Mouse (Mus musculus) forebrain, embryonic 12.5 days (tissue): ENCODE results near the gene Arv1. TPM values are rescaled to one million over a fixed set of nuclear protein-coding genes. Genes with fewer than 3 reads are reported as not detected.

Source experiments
- ATAC-seq: fragments of 200-750 bp; cut with Nextera tagmentation; 2 replicates; pipeline ENCODE4 v1.8.0; 2017; ENCODE audit warnings: moderate TSS enrichment; ENCODE audit not compliant: low FRiP score
- H3K27ac ChIP-seq: fragments of 300-500 bp; sonication (generic); 2 replicates; pipeline ENCODE4 v1.5.1; 2016; ENCODE audit warnings: mild to moderate bottlenecking
- H3K27me3 ChIP-seq: fragments of 300-500 bp; sonication (generic); 2 replicates; pipeline ENCODE4 v1.6.1; 2016; ENCODE audit warnings: mild to moderate bottlenecking
- H3K36me3 ChIP-seq: fragments of 300-500 bp; sonication (generic); replicated peaks from 2 replicates; pipeline ENCODE4 v1.6.1; 2016; ENCODE audit warnings: mild to moderate bottlenecking
- H3K4me1 ChIP-seq: fragments of 300-500 bp; sonication (generic); 2 replicates; pipeline ENCODE4 v1.6.1; 2016
- H3K4me2 ChIP-seq: fragments of 300-500 bp; sonication (generic); 2 replicates; pipeline ENCODE4 v1.6.1; 2016; ENCODE audit warnings: mild to moderate bottlenecking, moderate library complexity
- H3K4me3 ChIP-seq: fragments of 300-500 bp; sonication (generic); replicated peaks from 2 replicates; pipeline ENCODE4 v1.5.1; 2016; ENCODE audit warnings: mild to moderate bottlenecking
- H3K9ac ChIP-seq: fragments of 300-500 bp; sonication (generic); 2 replicates; pipeline ENCODE4 v1.6.1; 2016; ENCODE audit warnings: mild to moderate bottlenecking
- H3K9me3 ChIP-seq: fragments of 300-500 bp; sonication (generic); 2 replicates; pipeline ENCODE4 v1.6.1; 2016
- WGBS: fragments of 180-500 bp; shearing (Covaris S2); methylation state at CpG from one replicate; pipeline ENCODE4 v1.1.7; 2016; 5-methylcytosine and 5-hydroxymethylcytosine counted together
- polyA plus RNA-seq: library from polyadenylated mRNA; unstranded; fragments of >200 nt; fragmentation: Nextera tagmentation; extraction: Ambion mirVana; gene quantifications from 2 replicates; pipeline ENCODE4 v1.2.1, GENCODE M21; 2016

Gene Arv1
- polyA plus RNA-seq, 1 experiment from 2014 or later: 35.5 TPM

DNA sequence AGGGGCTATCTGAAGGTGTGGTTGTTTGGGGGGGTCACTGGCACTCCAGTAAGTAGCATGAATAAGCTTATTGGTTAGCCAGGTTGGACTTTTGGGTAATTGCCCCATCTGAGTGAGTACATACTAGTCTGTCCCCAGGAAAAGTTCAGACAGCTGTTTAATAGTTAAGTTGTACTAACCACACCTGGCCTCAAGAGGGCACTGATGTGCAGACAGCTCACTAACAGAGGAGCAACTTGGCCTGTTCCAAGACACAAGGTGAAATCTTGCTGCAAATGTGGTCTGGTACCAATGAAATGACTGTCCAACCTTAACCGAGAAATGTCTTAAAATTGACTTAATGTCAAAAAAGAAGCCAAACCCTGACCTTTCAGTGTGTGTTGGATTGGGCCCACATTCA lies 17.3 kb downstream of the Arv1 start:
- no peak overlapping the region for H3K4me2 ChIP-seq
- no peaks in the 10 kb centered on the region for H3K9me3 ChIP-seq
- ATAC-seq: no peak
- WGBS: 86% methylated on average over 1 of the region's 1 CpGs
- H3K9ac ChIP-seq: no peak overlapping the region
- peaks cover 39% of the 10 kb centered on the region for H3K36me3 ChIP-seq
- no peaks in the 10 kb centered on the region for H3K27me3 ChIP-seq
- H3K4me1 ChIP-seq: no peaks in the 10 kb centered on the region
- H3K27ac ChIP-seq: no peak overlapping the region
- H3K4me3 ChIP-seq: no peak overlapping the region

- WGBS: 82% methylated on average over 13 of the region's 13 CpGs
- Histone ChIP-seq H3K27ac (no peak overlapping the region), H3K4me2 (no peak overlapping the region), H3K36me3 (no peaks in the 10 kb centered on the region), H3K27me3 (peaks cover 28% of the 10 kb centered on the region), H3K9me3 (no peaks in the 10 kb centered on the region), H3K4me1 (peaks cover 9% of the 10 kb centered on the region), H3K4me3 (no peak overlapping the region), H3K9ac (no peak overlapping the region)
- no peak for ATAC-seq
Observed at GRCm38 (mm10) chr8:124746661-124747060, 24.7 kb downstream of the Arv1 start.

DNA sequence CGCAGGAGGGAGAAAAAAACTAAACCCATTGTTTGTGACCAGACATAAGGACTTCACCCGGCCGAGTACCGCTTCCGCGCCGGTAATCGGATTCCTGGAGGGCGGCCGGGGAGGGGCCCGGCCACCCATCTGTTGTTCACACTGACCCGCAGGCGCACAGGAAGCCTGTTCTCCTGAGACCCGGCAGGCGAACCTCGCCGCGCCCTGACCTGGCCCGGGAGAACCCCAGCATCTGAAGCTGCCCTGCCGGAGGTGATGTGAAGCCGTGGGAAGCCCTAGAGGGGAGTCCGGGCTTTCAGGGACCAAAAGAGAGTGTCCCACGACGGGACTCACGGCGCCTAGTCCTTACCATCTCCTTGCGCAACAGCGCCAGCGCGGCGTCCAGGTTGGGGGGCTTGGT lies 29.3 kb downstream of the Arv1 start:
- Histone ChIP-seq H3K4me1 (peaks cover 19% of the 10 kb centered on the region), H3K9ac (peak overlapping the region; percentile 36; the same call in 1 of the 2 replicates), H3K4me3 (peak overlapping the region; percentile 57), H3K27ac (no peak overlapping the region), H3K4me2 (peak overlapping the region; percentile 77), H3K36me3 (no peaks in the 10 kb centered on the region), H3K27me3 (peaks cover 69% of the 10 kb centered on the region), H3K9me3 (no peaks in the 10 kb centered on the region)
- ATAC-seq: no peak
- WGBS: 0% methylated on average over 31 of the region's 31 CpGs

DNA sequence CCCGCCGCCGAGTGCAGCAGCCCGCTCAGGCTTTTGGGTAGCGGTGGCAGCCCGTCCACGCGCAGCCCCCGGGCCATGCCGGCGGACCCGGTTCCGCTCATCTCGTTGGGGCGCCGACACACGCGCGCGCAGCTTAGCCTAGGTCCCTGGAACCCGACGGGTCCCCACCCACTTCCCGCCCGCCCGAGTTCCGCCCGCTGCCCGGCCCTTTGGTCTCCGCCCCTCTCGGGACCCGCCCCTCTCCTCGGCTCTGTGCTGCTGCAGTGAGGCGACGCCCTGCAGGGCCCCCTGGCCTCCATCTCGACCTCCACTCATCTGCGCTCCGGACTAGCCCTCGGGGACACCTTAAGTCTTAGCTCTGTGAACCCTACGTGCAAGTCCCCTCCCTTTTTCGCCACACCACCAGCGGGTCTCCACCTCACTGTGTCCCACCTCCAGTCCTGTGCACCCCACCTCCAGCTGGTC lies 29.8 kb downstream of the Arv1 start, which contains the start of gene Fam89a:
Fam89a (minus strand) TSS at position 124 of the 465 bp plus-strand sequence.
- peaks cover 69% of the 10 kb centered on the region for H3K27me3 ChIP-seq
- ATAC-seq: peak; percentile 63

GRCm38 (mm10) chr8:124752325-124752862 lies 30.5 kb downstream of the Arv1 start:
- peak overlapping the region; percentile 77 for H3K4me2 ChIP-seq
- WGBS: 27% methylated on average over 21 of the region's 21 CpGs
- peaks cover 69% of the 10 kb centered on the region for H3K27me3 ChIP-seq

More for the DNA sequence above, 29.8 kb downstream of the Arv1 start, which contains the start of gene Fam89a:
- 1% methylated on average over 40 of the region's 41 CpGs for WGBS
- peak within 1 kb of the TSS; percentile 77 for H3K4me2 ChIP-seq
- H3K9me3 ChIP-seq: no peaks in the 10 kb centered on the region
- H3K9ac ChIP-seq: peak within 1 kb of the TSS; percentile 36
- peaks cover 19% of the 10 kb centered on the region for H3K4me1 ChIP-seq
- H3K4me3 ChIP-seq: peak within 1 kb of the TSS; percentile 57
- H3K36me3 ChIP-seq: no peaks in the 10 kb centered on the region
- H3K27ac ChIP-seq: no peak within 1 kb of the TSS

DNA sequence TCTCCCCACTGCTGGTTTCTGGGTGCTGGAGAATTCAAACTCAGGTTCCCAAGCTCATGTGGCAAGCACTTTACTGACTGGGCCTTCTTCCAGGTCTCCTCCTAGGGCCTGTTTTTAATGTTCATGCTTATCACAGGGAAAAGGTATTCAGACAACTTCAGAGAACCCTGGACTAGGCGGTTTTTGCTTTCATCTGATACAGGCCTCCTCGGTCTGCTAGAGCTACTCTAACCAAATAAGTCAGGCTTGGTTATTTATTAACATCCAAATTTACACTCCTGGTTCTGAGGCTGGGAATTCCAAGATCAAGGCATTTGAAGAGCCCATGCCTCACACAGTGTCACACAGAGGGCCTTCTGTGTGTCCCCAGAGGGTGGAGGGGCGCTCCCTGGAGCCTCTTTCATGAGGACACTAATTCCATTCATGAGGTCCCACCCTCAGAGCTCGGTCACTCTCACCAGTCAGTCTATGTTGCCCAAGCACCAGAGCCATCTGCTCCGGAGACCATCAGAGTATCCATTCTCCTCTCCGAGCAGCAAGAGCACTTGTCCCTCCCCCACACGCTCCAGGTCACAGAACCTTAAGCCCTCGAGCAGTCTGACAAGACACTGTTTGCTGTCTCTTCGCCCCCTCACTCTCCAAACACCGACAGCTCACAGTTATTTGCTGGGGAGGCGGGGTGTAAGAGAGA lies 32.3 kb downstream of the Arv1 start:
- H3K36me3 ChIP-seq: no peaks in the 10 kb centered on the region
- no peak overlapping the region for H3K4me2 ChIP-seq
- H3K9me3 ChIP-seq: no peaks in the 10 kb centered on the region
- peaks cover 19% of the 10 kb centered on the region for H3K4me1 ChIP-seq
- no peak overlapping the region for H3K9ac ChIP-seq
- no peak overlapping the region for H3K4me3 ChIP-seq
- 21% methylated on average over 11 of the region's 11 CpGs for WGBS
- peaks cover 64% of the 10 kb centered on the region for H3K27me3 ChIP-seq
- no peak for ATAC-seq
- no peak overlapping the region for H3K27ac ChIP-seq

More at GRCm38 (mm10) chr8:124752325-124752862, 30.5 kb downstream of the Arv1 start:
- Histone ChIP-seq H3K36me3 (no peaks in the 10 kb centered on the region), H3K9me3 (no peaks in the 10 kb centered on the region), H3K4me1 (peaks cover 19% of the 10 kb centered on the region), H3K9ac (no peak overlapping the region), H3K27ac (no peak overlapping the region), H3K4me3 (peak overlapping the region; percentile 57; the same call in 1 of the 2 replicates)
- ATAC-seq: no peak

- Histone ChIP-seq H3K27me3 (peaks cover 59% of the 10 kb centered on the region), H3K4me1 (peaks cover 19% of the 10 kb centered on the region)
Observed at GRCm38 (mm10) chr8:124754792-124755190, 32.9 kb downstream of the Arv1 start.

DNA sequence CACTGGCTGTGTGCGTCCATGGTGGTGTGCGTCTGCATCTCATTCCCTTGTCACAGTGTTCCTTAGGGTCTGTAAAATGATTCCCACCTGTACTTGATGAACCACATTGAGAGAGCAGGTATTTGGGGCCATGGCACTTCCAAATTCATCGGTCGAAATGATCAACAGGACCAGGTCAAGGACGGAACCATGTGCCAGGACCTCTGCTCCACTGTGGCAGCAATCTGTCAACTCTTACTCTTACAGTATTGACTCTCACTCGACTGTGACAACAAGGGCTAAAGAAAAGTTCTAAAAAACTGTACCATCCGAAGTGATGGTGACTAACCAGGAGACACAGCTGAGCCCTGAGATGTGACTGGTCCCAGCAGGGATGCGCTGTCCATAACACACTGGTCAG lies 33.5 kb downstream of the Arv1 start:
- Histone ChIP-seq H3K4me1 (peaks cover 19% of the 10 kb centered on the region), H3K27me3 (peaks cover 52% of the 10 kb centered on the region), H3K36me3 (no peaks in the 10 kb centered on the region), H3K9ac (no peak overlapping the region), H3K4me3 (no peak overlapping the region), H3K9me3 (no peaks in the 10 kb centered on the region), H3K4me2 (no peak overlapping the region), H3K27ac (no peak overlapping the region)
- 80% methylated on average over 8 of the region's 8 CpGs for WGBS
- ATAC-seq: no peak

More at GRCm38 (mm10) chr8:124754792-124755190, 32.9 kb downstream of the Arv1 start:
- no peak overlapping the region for H3K4me3 ChIP-seq
- no peak for ATAC-seq
- no peak overlapping the region for H3K9ac ChIP-seq
- WGBS: 32% methylated on average over 4 of the region's 4 CpGs
- H3K36me3 ChIP-seq: no peaks in the 10 kb centered on the region
- H3K4me2 ChIP-seq: no peak overlapping the region
- no peak overlapping the region for H3K27ac ChIP-seq
- no peaks in the 10 kb centered on the region for H3K9me3 ChIP-seq

DNA sequence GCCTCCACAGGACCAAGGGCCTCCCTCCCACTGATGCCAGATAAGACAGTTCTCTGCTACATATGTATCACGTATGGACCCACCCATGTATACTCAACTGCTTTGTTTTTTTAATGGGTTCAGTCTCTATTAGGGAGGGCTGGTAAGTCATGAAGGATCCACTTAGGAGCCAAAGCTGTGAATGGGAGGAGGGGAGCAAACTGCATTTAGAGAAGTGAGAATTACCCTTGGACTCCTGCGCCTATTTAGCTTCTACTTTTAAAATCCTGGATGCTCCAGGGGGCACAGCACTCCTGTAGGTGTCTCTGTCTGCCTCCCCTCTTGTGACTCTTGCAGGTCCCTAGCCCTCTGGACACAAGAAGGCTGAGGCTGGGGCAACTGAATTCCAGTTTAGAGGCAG lies 34.2 kb downstream of the Arv1 start:
- Histone ChIP-seq H3K27me3 (peaks cover 45% of the 10 kb centered on the region), H3K9ac (no peak overlapping the region), H3K4me2 (no peak overlapping the region), H3K9me3 (no peaks in the 10 kb centered on the region), H3K4me1 (peaks cover 15% of the 10 kb centered on the region), H3K4me3 (no peak overlapping the region), H3K27ac (no peak overlapping the region), H3K36me3 (no peaks in the 10 kb centered on the region)
- ATAC-seq: no peak
- WGBS: 78% methylated on average over 2 of the region's 2 CpGs

GRCm38 (mm10) chr8:124756601-124757000 lies 34.7 kb downstream of the Arv1 start:
- ATAC-seq: no peak
- Histone ChIP-seq H3K4me2 (no peak overlapping the region), H3K9ac (no peak overlapping the region), H3K36me3 (no peaks in the 10 kb centered on the region), H3K27me3 (peaks cover 41% of the 10 kb centered on the region), H3K4me1 (peaks cover 11% of the 10 kb centered on the region), H3K27ac (no peak overlapping the region), H3K4me3 (no peak overlapping the region), H3K9me3 (no peaks in the 10 kb centered on the region)
- WGBS: 65% methylated on average over 5 of the region's 5 CpGs

GRCm38 (mm10) chr8:124758544-124758943 lies 36.6 kb downstream of the Arv1 start:
- WGBS: 55% methylated on average over 3 of the region's 3 CpGs
- H3K27me3 ChIP-seq: peaks cover 21% of the 10 kb centered on the region
- ATAC-seq: no peak
- no peak overlapping the region for H3K27ac ChIP-seq
- no peaks in the 10 kb centered on the region for H3K9me3 ChIP-seq
- H3K9ac ChIP-seq: no peak overlapping the region
- no peaks in the 10 kb centered on the region for H3K36me3 ChIP-seq
- H3K4me1 ChIP-seq: peaks cover 5% of the 10 kb centered on the region
- no peak overlapping the region for H3K4me3 ChIP-seq
- H3K4me2 ChIP-seq: no peak overlapping the region

GRCm38 (mm10) chr8:124763061-124763460 lies 41.1 kb downstream of the Arv1 start:
- 66% methylated on average over 7 of the region's 7 CpGs for WGBS
- no peaks in the 10 kb centered on the region for H3K9me3 ChIP-seq

More at GRCm38 (mm10) chr8:124763061-124763460, 41.1 kb downstream of the Arv1 start:
- H3K36me3 ChIP-seq: no peaks in the 10 kb centered on the region
- no peaks in the 10 kb centered on the region for H3K27me3 ChIP-seq
- H3K9ac ChIP-seq: no peak overlapping the region
- no peak overlapping the region for H3K4me2 ChIP-seq
- no peak overlapping the region for H3K4me3 ChIP-seq
- no peak overlapping the region for H3K27ac ChIP-seq
- H3K4me1 ChIP-seq: no peaks in the 10 kb centered on the region
- no peak for ATAC-seq
